Mouse (Mus musculus): ENCODE measurements around the gene Btbd18.

Btbd18 gene

GRCm38 (mm10) chr2:84703497-84703896 is 44.6 kb downstream of the Btbd18 start:
- no peak for DNase-seq (ENCODE audit: low spot score in 2 of 2)

- no peak for DNase-seq (ENCODE audit: low spot score in 2 of 2)
Measured at GRCm38 (mm10) chr2:84704329-84704728, 45.5 kb downstream of the Btbd18 start.

- no peak for DNase-seq (ENCODE audit: low spot score in 2 of 2)
Measured at GRCm38 (mm10) chr2:84705295-84705694, 46.4 kb downstream of the Btbd18 start.

GRCm38 (mm10) chr2:84707523-84707922 is 48.6 kb downstream of the Btbd18 start:
- no peak for DNase-seq (ENCODE audit: low spot score in 2 of 2)

GRCm38 (mm10) chr2:84711898-84712297 is 53.0 kb downstream of the Btbd18 start:
- DNase-seq (ENCODE audit: low spot score in 2 of 2), result no peak

GRCm38 (mm10) chr2:84714422-84714810 is 55.5 kb downstream of the Btbd18 start:
- DNase-seq (ENCODE audit: low spot score in 2 of 2), result no peak

GRCm38 (mm10) chr2:84714811-84715561 is 56.1 kb downstream of the Btbd18 start, which contains the start of gene Zdhhc5:
TSS of gene Zdhhc5 (minus strand) at chr2:84715180.
- DNase-seq (ENCODE audit: low spot score in 2 of 2), result peak; percentile 95 to 99

GRCm38 (mm10) chr2:84715562-84716361 is 56.9 kb downstream of the Btbd18 start:
- peak; percentile 82 to 83 for DNase-seq (ENCODE audit: low spot score in 2 of 2)

- peak in 1 of 2 experiments; percentile 34 for DNase-seq (ENCODE audit: low spot score in 2 of 2)
Measured at GRCm38 (mm10) chr2:84716423-84717355, 57.8 kb downstream of the Btbd18 start.

- DNase-seq (ENCODE audit: low spot score in 2 of 2), result no peak
Measured at GRCm38 (mm10) chr2:84717357-84717756, 58.5 kb downstream of the Btbd18 start.

All from spleen, postnatal 10 days (tissue).